Mouse (Mus musculus) effector memory CD4-positive, alpha-beta T cell, adult 7 months (primary cell): ENCODE measurements around the gene P3h1. TPM values are rescaled to one million over a fixed set of nuclear protein-coding genes. Genes with fewer than 3 reads are reported as not detected.

ENCODE experiments used
- polyA plus RNA-seq: library from polyadenylated mRNA; unstranded; fragments of 100-300 nt; shearing (Covaris generic); gene quantifications from one replicate; pipeline ENCODE4 v1.2.1, GENCODE M21; 2017

P3h1 gene
- polyA plus RNA-seq = 1.5 TPM

GRCm38 (mm10) chr4:119232410-119233255 lies at the start of gene P3h1, which contains the start of gene AU022252:
P3h1 (plus strand) TSS chr4:119232915.
AU022252 (minus strand) TSS chr4:119232712.

GRCm38 (mm10) chr4:119189864-119190263 lies 42.9 kb upstream of the P3h1 start, which contains the start of gene Ermap:
Ermap (minus strand) TSS chr4:119190011.

GRCm38 (mm10) chr4:119194909-119195581 lies 37.7 kb upstream of the P3h1 start, which contains the start of gene Svbp:
Svbp (plus strand) TSS chr4:119195306.

GRCm38 (mm10) chr4:119218169-119218568 lies 14.5 kb upstream of the P3h1 start, which contains the start of gene Tmem269:
Tmem269 (minus strand) TSS chr4:119218217.

DNA sequence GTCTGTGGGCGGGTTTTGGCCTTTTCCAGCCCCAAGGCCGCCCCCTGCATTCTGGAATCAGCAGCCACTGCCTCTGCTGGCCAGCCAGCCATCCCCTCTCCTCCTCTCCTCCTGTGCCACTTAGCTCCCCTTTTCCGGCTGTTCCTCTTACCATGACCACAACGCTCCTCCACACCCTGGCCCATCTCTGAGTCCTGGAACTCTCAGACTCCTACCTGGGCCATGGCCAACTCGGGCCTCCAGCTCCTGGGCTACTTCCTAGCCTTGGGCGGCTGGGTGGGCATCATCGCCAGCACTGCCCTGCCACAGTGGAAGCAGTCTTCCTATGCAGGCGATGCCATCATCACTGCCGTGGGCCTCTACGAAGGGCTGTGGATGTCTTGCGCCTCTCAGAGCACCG lies 22.6 kb downstream of the P3h1 start, which contains the start of gene Cldn19:
TSS of gene Cldn19 (plus strand) at position 64 of the 400 bp plus-strand sequence.

GRCm38 (mm10) chr4:119294415-119295133 lies 61.9 kb downstream of the P3h1 start, which contains the start of gene Ybx1:
Ybx1 (minus strand) TSS chr4:119294604.

Other genes with a start within 250 kb of the P3h1 start
- gene Slc2a1, start 124.2 kb upstream of the P3h1 start, polyA plus RNA-seq = 94.9 TPM
- 1.9 TPM for gene Zfp691, start 58.7 kb upstream of the P3h1 start, polyA plus RNA-seq
- 1.3 TPM for gene Ermap, start 42.9 kb upstream of the P3h1 start, polyA plus RNA-seq
- 32.4 TPM for gene Svbp, start 37.6 kb upstream of the P3h1 start, polyA plus RNA-seq
- gene Tmem269, start 14.7 kb upstream of the P3h1 start, polyA plus RNA-seq = 0.63 TPM
- 11.3 TPM for gene AU022252, start 203 bp upstream of the P3h1 start, polyA plus RNA-seq
- 0.44 TPM for gene Cldn19, start 22.5 kb downstream of the P3h1 start, polyA plus RNA-seq
- 445 TPM for gene Ybx1, start 61.7 kb downstream of the P3h1 start, polyA plus RNA-seq
- 21.6 TPM for gene Ppih, start 87.6 kb downstream of the P3h1 start, polyA plus RNA-seq
- gene Ccdc30, start 182.6 kb downstream of the P3h1 start, polyA plus RNA-seq = 0.71 TPM
- 12.0 TPM for gene Ppcs, start 189.5 kb downstream of the P3h1 start, polyA plus RNA-seq
- not detected for gene Zmynd12, start 189.9 kb downstream of the P3h1 start, polyA plus RNA-seq